In the genomic region with DNA sequence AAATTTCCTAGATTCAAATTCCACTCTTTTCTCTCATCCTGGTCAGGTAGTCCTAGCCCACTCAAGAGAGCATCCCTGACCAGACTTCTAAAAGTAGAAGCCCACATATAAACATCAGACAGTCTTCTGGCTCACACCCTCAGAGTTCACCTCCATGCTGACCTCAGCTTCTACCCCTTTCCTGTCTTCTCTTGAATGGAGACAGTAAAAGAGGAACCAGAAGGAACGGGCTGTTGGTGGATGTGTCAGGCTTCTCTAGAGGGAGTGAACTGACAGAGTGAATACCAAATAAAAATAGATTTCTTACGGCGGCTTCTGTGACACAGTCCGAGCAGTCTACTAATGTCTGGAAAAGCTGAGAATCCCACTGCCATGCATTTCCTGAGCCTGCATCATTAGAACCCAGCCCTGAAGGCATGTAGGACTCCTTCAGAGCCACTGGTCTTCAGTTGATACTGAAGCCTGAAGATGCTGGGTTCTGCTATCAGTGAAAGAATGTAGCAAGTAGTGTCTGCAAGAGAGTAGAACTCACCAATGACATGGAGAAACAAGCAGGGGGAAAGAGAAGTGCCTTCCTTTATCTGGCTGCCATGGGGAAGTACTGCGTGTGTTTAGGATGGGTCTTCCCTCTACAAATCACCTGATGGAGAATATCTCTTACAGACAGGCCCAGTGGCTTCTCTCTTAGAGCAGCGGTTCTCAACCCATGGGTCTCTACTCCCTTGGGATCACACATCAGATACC, we compare ENCODE assay signal across 1 mouse cellular context.
TF ChIP-seq lines count a peak whose summit lies in the region.

No protein-coding gene starts in this region.

TF ChIP-seq in MEL, 35 proteins besides CTCF, POLR2A, EP300 and RAD21 (continued from another document):
- TF ChIP-seq UBTF (IDR thresholded peaks at IDR 0.05; ENCODE audit: borderline replicate concordance, insufficient read depth, low read depth, low read length) (0 out of 2 replicates have a peak, but pooled peaks have one; percentile 52), MAX (IDR thresholded peaks at IDR 0.05; ENCODE audit: low read length) (no peak), SMC3 (IDR thresholded peaks at IDR 0.05; ENCODE audit: low read depth, low read length) (no peak), POLR2AphosphoS5 (IDR thresholded peaks at IDR 0.05; ENCODE audit: borderline replicate concordance, low read depth, low read length) (no peak), ETS1 (IDR thresholded peaks at IDR 0.05; ENCODE audit: low read depth, low read length) (peak; percentile 60; the same call in 1 of the 2 replicates), CHD2 (IDR thresholded peaks at IDR 0.05; ENCODE audit: low read length) (no peak), HCFC1 (IDR thresholded peaks at IDR 0.05; ENCODE audit: low read depth, low read length) (no peak), SIN3A (IDR thresholded peaks at IDR 0.05; ENCODE audit: low read length) (peak; percentile 49), TCF12 (IDR thresholded peaks at IDR 0.05; ENCODE audit: low read depth, low read length) (no peak), MYC (IDR thresholded peaks at IDR 0.05; ENCODE audit: low read depth, low read length) (no peak), MAFK (IDR thresholded peaks at IDR 0.05; ENCODE audit: borderline replicate concordance, low read depth, low read length) (no peak), GATA1 (IDR thresholded peaks at IDR 0.05; ENCODE audit: low read depth, low read length) (no peak), MEF2A (IDR thresholded peaks at IDR 0.05; ENCODE audit: extremely low read depth, insufficient replicate concordance, low read depth, low read length, poor library complexity, severe bottlenecking) (no peak), MAZ (IDR thresholded peaks at IDR 0.05; ENCODE audit: low read depth, low read length) (no peak), ZC3H11A (IDR thresholded peaks at IDR 0.05; ENCODE audit: low read depth, low read length) (no peak), KAT2A (conservative IDR thresholded peaks at IDR 0.05; ENCODE audit: low read depth, low read length) (no peak), E2F4 (IDR thresholded peaks at IDR 0.05; ENCODE audit: borderline replicate concordance, low read depth, low read length) (no peak), GABPA (IDR thresholded peaks at IDR 0.05; ENCODE audit: low read depth, low read length) (no peak), NRF1 (IDR thresholded peaks at IDR 0.05; ENCODE audit: insufficient read depth, low read depth, low read length, poor library complexity, severe bottlenecking) (no peak), TAL1 (IDR thresholded peaks at IDR 0.05; ENCODE audit: low read length) (no peak), NELFE (IDR thresholded peaks at IDR 0.05; ENCODE audit: low read depth, low read length) (no peak), CHD1 (IDR thresholded peaks at IDR 0.05; ENCODE audit: low read depth, low read length) (no peak), TBP (IDR thresholded peaks at IDR 0.05; ENCODE audit: low read depth, low read length) (peak; percentile 68), MYB (IDR thresholded peaks at IDR 0.05; ENCODE audit: low read depth, low read length) (0 out of 2 replicates have a peak, but pooled peaks have one; percentile 9), JUND (IDR thresholded peaks at IDR 0.05; ENCODE audit: low read depth, low read length) (no peak)
TF ChIP-seq in MEL: peak in this region for 5.
